Mouse (Mus musculus): Measurements from ENCODE around the gene Saysd1.

Gene Saysd1

GRCm38 (mm10) chr14:20110945-20111344, 27.4 kb downstream of the Saysd1 start:
- no peak for DNase-seq (ENCODE audit: low spot score)

GRCm38 (mm10) chr14:20106271-20106670, 32.1 kb downstream of the Saysd1 start:
- DNase-seq (ENCODE audit: low spot score) = no peak

- no peak for DNase-seq (ENCODE audit: low spot score)
Measured at GRCm38 (mm10) chr14:20103207-20103606, 35.1 kb downstream of the Saysd1 start.

- DNase-seq (ENCODE audit: low spot score) = no peak
Measured at GRCm38 (mm10) chr14:20098061-20098460, 40.3 kb downstream of the Saysd1 start.

GRCm38 (mm10) chr14:20094942-20095341, 43.4 kb downstream of the Saysd1 start:
- no peak for DNase-seq (ENCODE audit: low spot score)

GRCm38 (mm10) chr14:20093493-20093892, 44.8 kb downstream of the Saysd1 start:
- DNase-seq (ENCODE audit: low spot score) = peak; percentile 84

GRCm38 (mm10) chr14:20084335-20084734, 54.0 kb downstream of the Saysd1 start:
- DNase-seq (ENCODE audit: low spot score) = no peak

- DNase-seq (ENCODE audit: low spot score) = peak; percentile 95
Measured at GRCm38 (mm10) chr14:20082536-20083325, 55.6 kb downstream of the Saysd1 start.

- no peak for DNase-seq (ENCODE audit: low spot score)
Measured at GRCm38 (mm10) chr14:20081937-20082533, 56.3 kb downstream of the Saysd1 start.

GRCm38 (mm10) chr14:20081084-20081483, 57.2 kb downstream of the Saysd1 start:
- DNase-seq (ENCODE audit: low spot score) = no peak

GRCm38 (mm10) chr14:20077181-20077580, 61.2 kb downstream of the Saysd1 start:
- no peak for DNase-seq (ENCODE audit: low spot score)

GRCm38 (mm10) chr14:20075544-20075943, 62.8 kb downstream of the Saysd1 start:
- DNase-seq (ENCODE audit: low spot score) = no peak

- no peak for DNase-seq (ENCODE audit: low spot score)
Measured at GRCm38 (mm10) chr14:20074759-20075158, 63.6 kb downstream of the Saysd1 start.

- peak; percentile 55 for DNase-seq (ENCODE audit: low spot score)
Measured at GRCm38 (mm10) chr14:20070629-20071028, 67.7 kb downstream of the Saysd1 start.

- DNase-seq (ENCODE audit: low spot score) = no peak
Measured at GRCm38 (mm10) chr14:20068365-20068764, 70.0 kb downstream of the Saysd1 start.

- peak; percentile 93 for DNase-seq (ENCODE audit: low spot score)
Measured at GRCm38 (mm10) chr14:20067293-20068074, 70.8 kb downstream of the Saysd1 start.

GRCm38 (mm10) chr14:20064771-20065170, 73.6 kb downstream of the Saysd1 start:
- DNase-seq (ENCODE audit: low spot score) = no peak

- DNase-seq (ENCODE audit: low spot score) = peak; percentile 30
Measured at GRCm38 (mm10) chr14:20048481-20048835, 89.9 kb downstream of the Saysd1 start.

GRCm38 (mm10) chr14:20047814-20048480, 90.4 kb downstream of the Saysd1 start:
- peak; percentile 56 for DNase-seq (ENCODE audit: low spot score)

- DNase-seq (ENCODE audit: low spot score) = no peak
Measured at GRCm38 (mm10) chr14:20047291-20047690, 91.0 kb downstream of the Saysd1 start.

- DNase-seq (ENCODE audit: low spot score) = no peak
Measured at GRCm38 (mm10) chr14:20044036-20044435, 94.3 kb downstream of the Saysd1 start.

- DNase-seq (ENCODE audit: low spot score) = no peak
Measured at GRCm38 (mm10) chr14:20041836-20042235, 96.5 kb downstream of the Saysd1 start.
